Mouse (Mus musculus) naive thymus-derived CD4-positive, alpha-beta T cell, adult 5 months (primary cell): Measurements from ENCODE around the gene Hsp90ab1. TPM values are rescaled to one million over a fixed set of nuclear protein-coding genes. Genes with fewer than 3 reads are reported as not detected.

Source experiments
- polyA plus RNA-seq: library from polyadenylated mRNA; unstranded; fragments of 100-300 nt; shearing (Covaris generic); gene quantifications from one replicate; pipeline ENCODE4 v1.2.1, GENCODE M21; 2017

The Hsp90ab1 gene
- 1,260 TPM for polyA plus RNA-seq

GRCm38 (mm10) chr17:45573087-45573779 is at the start of gene Hsp90ab1:
Gene Hsp90ab1 (minus strand): TSS chr17:45573271.

GRCm38 (mm10) chr17:45601877-45602304 is 28.8 kb upstream of the Hsp90ab1 start, which contains the start of gene Mymx:
Gene Mymx (minus strand): TSS chr17:45602102.

GRCm38 (mm10) chr17:45599446-45600242 is 26.6 kb upstream of the Hsp90ab1 start, which contains the start of gene Slc29a1:
Gene Slc29a1 (minus strand): TSS chr17:45599606.

GRCm38 (mm10) chr17:45563655-45564530 is 9.2 kb downstream of the Hsp90ab1 start, which contains the start of gene Slc35b2:
Gene Slc35b2 (plus strand): TSS chr17:45563874.

GRCm38 (mm10) chr17:45555452-45556106 is 17.5 kb downstream of the Hsp90ab1 start, which contains the start of gene Nfkbie:
Gene Nfkbie (plus strand): TSS chr17:45555703.

GRCm38 (mm10) chr17:45549617-45550181 is 23.4 kb downstream of the Hsp90ab1 start, which contains the start of gene Tmem151b:
Gene Tmem151b (minus strand): TSS chr17:45549677.

GRCm38 (mm10) chr17:45523263-45523662 is 49.8 kb downstream of the Hsp90ab1 start, which contains the start of gene Tcte1:
Gene Tcte1 (plus strand): TSS chr17:45523434.

Other genes with a start within 250 kb of the Hsp90ab1 start
- gene Cdc5l, start 139.5 kb downstream of the Hsp90ab1 start, polyA plus RNA-seq: 90.1 TPM
- 0.60 TPM for gene Spats1, start 97.9 kb downstream of the Hsp90ab1 start, polyA plus RNA-seq
- 21.1 TPM for gene Aars2, start 66.4 kb downstream of the Hsp90ab1 start, polyA plus RNA-seq
- not detected for gene Tcte1, start 49.8 kb downstream of the Hsp90ab1 start, polyA plus RNA-seq
- gene Tmem151b, start 23.6 kb downstream of the Hsp90ab1 start, polyA plus RNA-seq: not detected
- gene Nfkbie, start 17.6 kb downstream of the Hsp90ab1 start, polyA plus RNA-seq: 52.3 TPM
- gene Slc35b2, start 9.4 kb downstream of the Hsp90ab1 start, polyA plus RNA-seq: 32.3 TPM
- 53.6 TPM for gene Slc29a1, start 26.3 kb upstream of the Hsp90ab1 start, polyA plus RNA-seq
- gene Mymx, start 28.8 kb upstream of the Hsp90ab1 start, polyA plus RNA-seq: not detected
- 1.1 TPM for gene Capn11, start 86.1 kb upstream of the Hsp90ab1 start, polyA plus RNA-seq
- 32.1 TPM for gene Mrpl14, start 113.1 kb upstream of the Hsp90ab1 start, polyA plus RNA-seq
- 17.7 TPM for gene Tmem63b, start 113.6 kb upstream of the Hsp90ab1 start, polyA plus RNA-seq
- gene 1600014C23Rik, start 160.6 kb upstream of the Hsp90ab1 start, polyA plus RNA-seq: not detected